Mouse (Mus musculus): ENCODE data around the gene Cyp4v3. TPM values are rescaled to one million over a fixed set of nuclear protein-coding genes. Genes with fewer than 3 reads are reported as not detected.

Gene Cyp4v3
- 3.5 and 3.8 TPM in 2 replicates for polyA plus RNA-seq (2021; fragmentation: Nextera tagmentation)
- long read RNA-seq, experiment 1, transcript Cyp4v3-201 (11 exons, 3,808 nt) = major isoform, 17 of 19 reads
- long read RNA-seq, experiment 1, partial matches to known transcripts = 2 of 19 reads
- long read RNA-seq, experiment 1, other reads (novel, unspliced or antisense) = 0 of 19 reads
- long read RNA-seq, experiment 2, transcript Cyp4v3-201 (11 exons, 3,808 nt) = major isoform, 8 of 10 reads
- long read RNA-seq, experiment 2, partial matches to known transcripts = 2 of 10 reads
- long read RNA-seq, experiment 2, other reads (novel, unspliced or antisense) = 0 of 10 reads

DNA sequence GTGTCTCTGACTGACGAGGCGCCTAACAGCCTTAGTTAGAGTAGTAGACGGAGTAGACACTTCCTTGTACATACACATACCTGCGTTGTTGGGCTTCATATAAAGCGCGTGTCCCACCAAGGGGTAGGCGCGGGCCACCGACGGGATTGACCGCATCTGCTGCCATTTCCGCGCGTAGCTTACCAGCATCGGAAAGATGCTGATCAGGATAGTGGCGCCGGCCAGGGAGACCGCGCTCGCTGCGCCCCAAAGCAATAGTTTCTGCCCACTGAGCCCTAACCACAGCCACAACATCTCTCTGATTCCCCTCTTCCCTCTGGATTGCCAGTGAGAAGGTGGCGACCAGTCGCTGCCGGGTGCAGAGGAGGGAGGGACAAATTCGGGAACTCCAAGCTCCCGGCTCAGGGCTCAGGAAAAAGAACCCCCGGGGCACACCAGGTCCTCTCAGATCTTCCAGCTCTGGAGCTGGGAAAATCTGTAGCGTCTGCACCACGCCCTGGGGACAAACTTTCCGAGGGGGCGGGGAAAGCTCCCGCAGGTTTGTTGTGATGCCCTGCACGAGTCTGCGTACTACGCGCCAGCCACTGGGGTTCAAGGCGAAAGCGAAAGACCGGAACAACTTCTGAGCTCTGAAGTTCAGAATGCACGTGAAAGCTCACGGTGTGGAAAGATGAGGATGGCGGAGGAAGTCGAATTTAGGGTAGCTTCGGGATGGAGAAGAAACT, at the start of gene Cyp4v3:
TSS of gene Cyp4v3 (minus strand) at position 532 of the 725 bp plus-strand sequence.

DNA sequence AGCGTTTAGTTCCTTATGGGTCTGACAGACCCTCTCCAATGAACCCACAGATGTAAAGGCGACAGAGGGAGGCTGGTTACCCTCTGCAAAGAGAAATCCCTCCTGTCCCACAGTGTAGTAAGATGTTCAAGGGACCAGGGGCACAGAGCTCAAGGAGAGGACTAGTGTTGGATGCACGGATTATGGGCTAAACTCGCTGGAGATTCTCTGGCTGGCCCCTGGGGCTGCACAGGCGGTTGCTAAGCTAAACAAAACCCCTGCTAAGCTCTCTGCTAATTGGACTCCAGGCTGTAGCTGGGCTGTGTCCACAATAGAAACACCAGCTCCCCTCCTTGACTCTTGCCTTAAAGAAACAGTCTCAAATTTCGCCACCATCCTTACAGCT, 48.9 kb upstream of the Cyp4v3 start, which contains the start of gene Fam149a:
TSS of gene Fam149a (minus strand) at position 329 of the 385 bp plus-strand sequence.

DNA sequence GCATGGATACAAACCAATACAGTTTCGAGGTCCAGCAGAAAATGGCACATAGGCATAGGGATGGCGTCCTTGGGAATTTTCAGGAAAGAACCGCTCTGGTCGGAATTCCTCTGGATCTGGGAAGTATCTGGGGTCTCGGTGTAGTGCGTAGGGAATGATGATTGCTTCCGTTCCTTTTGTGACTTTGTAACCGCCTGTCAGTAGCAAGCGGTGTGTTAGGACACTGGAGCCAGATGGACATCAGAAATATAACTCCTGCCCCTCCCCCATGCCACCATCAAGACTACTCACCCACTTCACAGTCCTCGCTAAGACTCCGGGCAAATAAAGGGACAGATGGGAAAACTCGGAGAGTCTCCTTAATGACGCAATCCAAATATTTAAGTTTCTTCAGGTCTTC, 24.6 kb downstream of the Cyp4v3 start, which contains the start of gene Gm45753:
TSS of gene Gm45753 (minus strand) at position 101 of the 400 bp plus-strand sequence.

GRCm38 (mm10) chr8:45294687-45295086, 38.3 kb downstream of the Cyp4v3 start, which contains the start of gene Klkb1:
TSS of gene Klkb1 (minus strand) at chr8:45294859.

GRCm38 (mm10) chr8:45261920-45262319, 71.1 kb downstream of the Cyp4v3 start, which contains the start of gene F11:
TSS of gene F11 (minus strand) at chr8:45262031.

Other genes starting within 250 kb of the Cyp4v3 start
- not detected in 2 replicates for gene F11, start 71.2 kb downstream of the Cyp4v3 start, polyA plus RNA-seq (2021; fragmentation: Nextera tagmentation)
- gene Klkb1, start 38.4 kb downstream of the Cyp4v3 start, polyA plus RNA-seq (2021; fragmentation: Nextera tagmentation) = not detected in 2 replicates
- not detected in 2 replicates for gene Gm45753, start 24.8 kb downstream of the Cyp4v3 start, polyA plus RNA-seq (2021; fragmentation: Nextera tagmentation)
- 13.1 and 15.7 TPM in 2 replicates for gene Fam149a, start 49.1 kb upstream of the Cyp4v3 start, polyA plus RNA-seq (2021; fragmentation: Nextera tagmentation)
- 9.2 and 10.3 TPM in 2 replicates for gene Tlr3, start 77.9 kb upstream of the Cyp4v3 start, polyA plus RNA-seq (2021; fragmentation: Nextera tagmentation)
- 49.4 and 58.2 TPM in 2 replicates for gene Sorbs2, start 174.6 kb upstream of the Cyp4v3 start, polyA plus RNA-seq (2021; fragmentation: Nextera tagmentation)